Mouse (Mus musculus): ENCODE measurements around the gene Thoc6. TPM values are rescaled to one million over a fixed set of nuclear protein-coding genes. Genes with fewer than 3 reads are reported as not detected.
A peak's percentile ranks its signal among the peaks of the same experiment; 100 is the strongest.

Gene Thoc6
- polyA plus RNA-seq, 1 experiment from 2014 or later: 51.9 TPM

DNA sequence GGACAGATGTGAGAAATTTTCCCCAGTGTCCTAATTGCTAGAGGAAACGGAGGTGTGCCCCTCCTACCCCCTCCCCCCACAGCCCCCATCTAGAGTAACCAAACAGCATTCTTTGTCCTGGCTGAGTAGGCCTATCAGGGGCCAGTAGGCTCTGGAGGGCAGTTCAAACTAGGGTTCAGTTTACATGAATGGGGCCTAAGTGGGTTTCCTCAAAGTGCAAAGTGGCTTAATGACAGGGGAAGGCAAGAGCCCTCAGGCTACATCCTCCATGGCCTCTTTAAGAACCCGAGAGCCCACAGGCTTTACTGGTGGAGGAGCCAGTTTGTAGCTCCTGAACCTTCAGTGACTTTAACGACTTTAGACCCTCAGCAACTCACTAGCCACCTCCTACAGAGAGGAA is 22.1 kb upstream of the Thoc6 start:
- Histone ChIP-seq H3K9me3 (no peaks in the 10 kb centered on the region), H3K4me1 (replicated peaks) (peaks cover 11% of the 10 kb centered on the region), H3K9ac (no peak overlapping the region), H3K27me3 (peaks cover 28% of the 10 kb centered on the region), H3K4me3 (no peak overlapping the region), H3K27ac (replicated peaks) (no peak overlapping the region), H3K36me3 (no peaks in the 10 kb centered on the region), H3K4me2 (no peak overlapping the region)
- 7% methylated on average over 3 of the region's 3 CpGs for WGBS
- ATAC-seq (ENCODE audit: low read depth): no peak

DNA sequence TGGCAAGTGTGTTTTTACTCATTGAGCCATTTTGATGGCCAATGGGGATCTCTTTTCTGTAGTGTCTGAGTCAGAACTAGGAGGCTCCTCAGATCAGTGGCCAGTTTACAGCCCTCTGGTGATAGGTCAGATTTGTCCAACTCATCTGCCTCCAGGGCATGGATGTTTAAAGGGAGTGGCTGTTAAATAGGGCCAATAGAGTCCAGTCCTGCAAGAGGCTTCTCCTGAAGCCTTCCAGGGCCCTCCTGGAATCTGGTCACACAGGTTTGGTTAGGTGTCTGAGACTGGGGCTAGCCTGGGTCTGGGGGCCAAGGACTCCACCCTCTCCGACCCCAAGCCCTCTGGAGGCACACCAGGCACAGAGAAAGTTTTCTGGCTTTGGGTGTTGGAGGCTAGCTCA is 20.8 kb upstream of the Thoc6 start:
- 47% methylated on average over 1 of the region's 1 CpGs for WGBS
- H3K4me3 ChIP-seq: no peak overlapping the region
- H3K27me3 ChIP-seq: peaks cover 26% of the 10 kb centered on the region
- no peak overlapping the region for H3K27ac ChIP-seq (replicated peaks)
- ATAC-seq (ENCODE audit: low read depth): no peak
- H3K9ac ChIP-seq: no peak overlapping the region
- H3K36me3 ChIP-seq: no peaks in the 10 kb centered on the region
- H3K4me1 ChIP-seq (replicated peaks): peaks cover 7% of the 10 kb centered on the region
- no peak overlapping the region for H3K4me2 ChIP-seq
- H3K9me3 ChIP-seq: no peaks in the 10 kb centered on the region

DNA sequence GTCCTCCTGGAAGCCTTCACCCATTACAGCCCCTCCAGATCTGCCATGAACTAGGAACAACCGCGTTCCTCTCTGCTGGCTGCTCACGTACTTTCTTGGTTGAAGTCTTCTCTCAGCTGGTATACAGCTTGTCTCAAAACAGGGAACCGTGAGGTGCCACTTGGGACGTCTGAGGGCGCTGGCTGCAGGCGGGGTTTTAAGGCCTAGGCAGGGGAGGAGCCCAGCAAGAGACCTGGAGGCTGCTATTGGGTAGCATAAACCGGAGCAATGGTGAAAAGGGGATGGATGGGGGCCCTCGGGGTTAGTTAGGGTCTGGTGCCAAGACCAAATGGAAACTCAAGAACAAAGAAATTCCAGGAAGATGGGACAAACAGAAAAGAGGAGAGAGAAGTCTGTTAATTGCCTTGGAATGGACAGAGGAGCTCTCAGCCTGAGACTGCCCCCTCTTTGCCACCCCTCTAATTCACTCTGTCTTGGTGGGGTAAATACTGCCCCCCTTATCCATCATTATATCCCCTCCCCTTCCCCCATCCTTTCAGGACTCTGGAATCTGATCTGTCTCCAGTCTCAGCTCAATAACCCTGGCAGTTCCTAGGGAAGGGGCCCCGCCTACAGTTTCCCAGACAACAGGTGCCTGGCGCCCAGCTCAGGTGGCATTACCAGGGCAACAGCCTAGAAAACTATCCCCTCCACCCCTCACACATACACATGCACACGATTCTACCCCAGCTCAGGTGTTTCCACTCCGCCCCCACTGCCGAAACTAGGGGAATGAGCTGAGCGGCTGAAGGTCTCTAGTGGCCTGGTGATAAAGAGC is 10.4 kb upstream of the Thoc6 start, which contains the start of gene Cldn9:
TSS of gene Cldn9 (minus strand) at position 171 of the 817 bp plus-strand sequence.
- Histone ChIP-seq H3K4me3 (no peak within 1 kb of the TSS), H3K27ac (replicated peaks) (no peak within 1 kb of the TSS), H3K4me2 (no peak within 1 kb of the TSS; the same call in 1 of the 2 replicates), H3K9ac (no peak within 1 kb of the TSS), H3K9me3 (no peaks in the 10 kb centered on the region), H3K4me1 (replicated peaks) (peaks cover 18% of the 10 kb centered on the region), H3K27me3 (peaks cover 62% of the 10 kb centered on the region), H3K36me3 (no peaks in the 10 kb centered on the region)
- 14% methylated on average over 15 of the region's 15 CpGs for WGBS
- peak; percentile 44; the same call in 1 of the 2 replicates for ATAC-seq (ENCODE audit: low read depth)

DNA sequence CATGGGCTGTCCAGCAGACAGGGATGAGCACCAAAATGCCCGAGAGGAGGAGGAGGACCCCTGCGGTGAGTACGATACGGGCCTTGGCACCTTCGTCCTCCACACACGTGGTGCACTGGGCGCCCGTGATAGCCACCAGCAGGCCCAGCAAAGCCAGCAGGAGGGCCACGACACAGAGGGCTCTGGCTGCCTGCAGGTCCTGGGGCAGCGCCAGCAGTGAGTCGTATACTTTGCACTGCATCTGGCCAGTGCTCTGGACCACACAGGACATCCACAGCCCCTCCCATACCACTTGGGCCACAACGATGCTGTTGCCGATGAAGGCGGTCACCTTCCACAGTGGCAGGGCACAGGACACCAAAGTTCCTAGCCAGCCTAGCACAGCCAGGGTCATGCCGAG is 9.5 kb upstream of the Thoc6 start:
- no peaks in the 10 kb centered on the region for H3K9me3 ChIP-seq
- H3K4me1 ChIP-seq (replicated peaks): peaks cover 18% of the 10 kb centered on the region
- no peak overlapping the region; the same call in 1 of the 2 replicates for H3K4me2 ChIP-seq
- peaks cover 71% of the 10 kb centered on the region for H3K27me3 ChIP-seq
- 17% methylated on average over 15 of the region's 15 CpGs for WGBS
- H3K36me3 ChIP-seq: no peaks in the 10 kb centered on the region
- no peak overlapping the region for H3K4me3 ChIP-seq
- no peak overlapping the region for H3K27ac ChIP-seq (replicated peaks)
- H3K9ac ChIP-seq: no peak overlapping the region
- ATAC-seq (ENCODE audit: low read depth): no peak

DNA sequence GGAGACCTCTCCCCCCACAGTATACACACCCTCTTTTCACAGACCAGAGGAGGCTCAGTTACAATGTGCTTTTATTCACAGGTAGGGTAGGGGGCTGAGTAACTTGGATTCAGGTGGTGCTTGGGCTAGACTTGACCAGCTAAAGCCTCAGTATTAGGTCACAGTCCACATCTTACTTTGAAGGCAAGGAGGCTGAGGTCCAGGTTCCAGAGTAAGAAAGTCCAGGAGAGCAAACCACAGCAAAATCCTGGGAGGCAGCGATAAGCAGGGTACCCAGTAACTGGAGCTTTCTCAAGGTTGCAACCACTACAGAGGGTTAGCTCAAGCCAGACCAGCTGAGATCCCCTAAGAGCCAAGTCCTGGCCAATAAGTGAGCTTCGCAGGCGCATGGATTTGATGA is 8.8 kb upstream of the Thoc6 start:
- H3K9ac ChIP-seq: no peak overlapping the region
- no peak overlapping the region for H3K4me3 ChIP-seq
- ATAC-seq (ENCODE audit: low read depth): no peak
- peaks cover 21% of the 10 kb centered on the region for H3K4me1 ChIP-seq (replicated peaks)
- H3K4me2 ChIP-seq: no peak overlapping the region
- peaks cover 78% of the 10 kb centered on the region for H3K27me3 ChIP-seq
- no peaks in the 10 kb centered on the region for H3K9me3 ChIP-seq
- WGBS: 56% methylated on average over 3 of the region's 3 CpGs
- no peaks in the 10 kb centered on the region for H3K36me3 ChIP-seq
- no peak overlapping the region for H3K27ac ChIP-seq (replicated peaks)

DNA sequence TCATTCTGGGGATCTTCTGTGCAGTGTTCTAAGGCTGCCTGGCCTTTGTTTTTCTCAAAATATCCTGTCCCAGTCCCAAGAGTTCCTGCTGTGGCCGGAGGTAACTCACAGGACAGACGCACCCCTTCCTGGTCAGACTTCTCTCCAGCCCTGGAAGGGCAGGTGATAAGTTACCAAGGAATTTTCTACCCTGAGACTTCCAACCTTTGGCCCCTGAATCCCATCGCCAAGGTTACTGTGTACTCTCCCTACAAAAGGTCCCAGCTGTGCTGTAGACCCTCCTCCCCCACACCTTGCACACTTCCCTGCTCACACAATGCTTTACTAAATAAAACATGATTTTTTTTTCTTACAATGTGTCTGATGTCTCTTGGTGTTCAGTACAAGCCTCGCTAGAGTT is 8.4 kb upstream of the Thoc6 start:
- peaks cover 80% of the 10 kb centered on the region for H3K27me3 ChIP-seq
- no peak for ATAC-seq (ENCODE audit: low read depth)
- 61% methylated on average over 4 of the region's 4 CpGs for WGBS
- no peak overlapping the region for H3K4me3 ChIP-seq
- H3K9me3 ChIP-seq: no peaks in the 10 kb centered on the region
- H3K9ac ChIP-seq: no peak overlapping the region
- H3K4me2 ChIP-seq: no peak overlapping the region
- peaks cover 25% of the 10 kb centered on the region for H3K4me1 ChIP-seq (replicated peaks)
- no peak overlapping the region for H3K27ac ChIP-seq (replicated peaks)
- H3K36me3 ChIP-seq: no peaks in the 10 kb centered on the region

DNA sequence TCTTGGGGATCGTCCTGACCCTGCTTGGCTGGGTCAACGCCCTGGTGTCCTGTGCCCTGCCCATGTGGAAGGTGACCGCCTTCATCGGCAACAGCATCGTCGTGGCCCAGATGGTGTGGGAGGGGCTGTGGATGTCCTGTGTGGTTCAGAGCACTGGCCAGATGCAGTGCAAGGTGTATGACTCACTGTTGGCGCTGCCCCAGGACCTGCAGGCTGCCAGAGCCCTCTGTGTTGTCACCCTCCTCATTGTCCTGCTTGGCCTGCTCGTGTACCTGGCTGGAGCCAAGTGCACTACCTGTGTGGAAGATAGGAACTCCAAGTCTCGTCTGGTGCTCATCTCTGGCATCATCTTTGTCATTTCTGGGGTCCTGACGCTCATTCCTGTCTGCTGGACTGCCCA is 7.4 kb upstream of the Thoc6 start:
- Histone ChIP-seq H3K36me3 (no peaks in the 10 kb centered on the region), H3K27me3 (peaks cover 90% of the 10 kb centered on the region), H3K9ac (no peak overlapping the region), H3K4me3 (no peak overlapping the region), H3K4me2 (no peak overlapping the region), H3K4me1 (replicated peaks) (peaks cover 35% of the 10 kb centered on the region), H3K27ac (replicated peaks) (no peak overlapping the region), H3K9me3 (no peaks in the 10 kb centered on the region)
- ATAC-seq (ENCODE audit: low read depth): no peak
- WGBS: 79% methylated on average over 10 of the region's 10 CpGs

DNA sequence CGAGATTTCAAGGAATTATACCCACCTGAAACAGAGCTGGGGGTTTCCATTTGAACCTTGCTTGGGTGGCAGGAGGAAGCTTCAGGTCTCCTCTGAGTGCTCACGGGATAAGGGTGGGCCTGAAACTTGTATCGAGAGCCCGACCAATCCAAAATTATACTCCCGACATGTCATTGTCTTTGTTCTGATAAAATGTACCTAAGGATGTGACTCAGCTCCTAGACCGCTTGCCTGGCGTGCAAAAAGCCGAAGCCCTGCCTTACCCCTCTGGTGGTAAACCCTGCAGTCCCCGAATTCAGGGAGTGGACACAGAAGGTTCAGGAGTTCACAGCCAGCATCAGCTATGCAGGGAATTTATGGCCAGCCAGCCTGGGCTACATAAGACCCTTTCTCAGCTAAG is 6.7 kb upstream of the Thoc6 start:
- Histone ChIP-seq H3K36me3 (no peaks in the 10 kb centered on the region), H3K9me3 (no peaks in the 10 kb centered on the region), H3K27me3 (peaks cover 94% of the 10 kb centered on the region), H3K4me2 (no peak overlapping the region), H3K9ac (no peak overlapping the region), H3K4me3 (no peak overlapping the region), H3K4me1 (replicated peaks) (peaks cover 42% of the 10 kb centered on the region), H3K27ac (replicated peaks) (no peak overlapping the region)
- WGBS: 66% methylated on average over 9 of the region's 9 CpGs
- ATAC-seq (ENCODE audit: low read depth): no peak

DNA sequence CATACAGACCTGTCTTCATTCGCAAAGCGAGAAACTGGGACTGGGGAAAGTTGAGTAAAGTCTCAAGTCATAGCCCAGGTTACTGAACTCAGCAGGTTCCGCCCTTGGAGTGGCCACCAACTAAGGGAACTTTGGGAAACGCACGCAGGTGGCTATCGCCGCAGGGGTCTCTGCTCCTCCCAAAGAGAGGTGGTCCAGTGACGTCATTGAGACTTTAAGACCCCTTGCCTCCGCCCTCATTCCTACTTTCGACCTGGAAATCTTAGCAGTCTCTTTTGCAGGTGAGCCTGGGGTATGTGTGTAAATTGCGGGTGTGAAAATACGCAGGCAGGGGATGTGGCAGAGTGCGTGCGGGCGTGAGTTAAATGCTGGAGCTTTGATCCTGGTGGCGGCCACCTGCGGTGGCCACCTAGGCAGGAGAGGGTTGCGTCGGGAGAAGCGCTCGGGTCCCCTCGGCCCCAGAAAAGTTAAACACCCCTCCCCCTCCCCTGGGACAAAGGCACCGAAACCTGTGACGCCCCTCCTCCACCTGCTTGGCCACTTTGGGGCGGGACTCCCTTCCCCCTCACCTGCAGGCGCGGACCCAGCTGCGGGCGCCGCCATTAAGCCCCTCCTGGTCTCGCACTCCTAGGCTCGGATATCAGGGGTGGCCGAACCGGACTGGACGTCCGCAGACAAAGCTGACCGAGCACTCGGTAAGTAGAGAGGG is 5.6 kb upstream of the Thoc6 start, which contains the start of gene Cldn6:
TSS of gene Cldn6 (plus strand) at position 123 of the 709 bp plus-strand sequence.
- H3K9ac ChIP-seq: no peak within 1 kb of the TSS
- peaks cover 96% of the 10 kb centered on the region for H3K27me3 ChIP-seq
- H3K4me2 ChIP-seq: peak within 1 kb of the TSS; percentile 9; the same call in 1 of the 2 replicates
- no peak for ATAC-seq (ENCODE audit: low read depth)
- 1% methylated on average over 38 of the region's 38 CpGs for WGBS
- H3K27ac ChIP-seq (replicated peaks): no peak within 1 kb of the TSS
- no peak within 1 kb of the TSS for H3K4me3 ChIP-seq
- H3K9me3 ChIP-seq: no peaks in the 10 kb centered on the region
- H3K36me3 ChIP-seq: no peaks in the 10 kb centered on the region
- peaks cover 50% of the 10 kb centered on the region for H3K4me1 ChIP-seq (replicated peaks)

DNA sequence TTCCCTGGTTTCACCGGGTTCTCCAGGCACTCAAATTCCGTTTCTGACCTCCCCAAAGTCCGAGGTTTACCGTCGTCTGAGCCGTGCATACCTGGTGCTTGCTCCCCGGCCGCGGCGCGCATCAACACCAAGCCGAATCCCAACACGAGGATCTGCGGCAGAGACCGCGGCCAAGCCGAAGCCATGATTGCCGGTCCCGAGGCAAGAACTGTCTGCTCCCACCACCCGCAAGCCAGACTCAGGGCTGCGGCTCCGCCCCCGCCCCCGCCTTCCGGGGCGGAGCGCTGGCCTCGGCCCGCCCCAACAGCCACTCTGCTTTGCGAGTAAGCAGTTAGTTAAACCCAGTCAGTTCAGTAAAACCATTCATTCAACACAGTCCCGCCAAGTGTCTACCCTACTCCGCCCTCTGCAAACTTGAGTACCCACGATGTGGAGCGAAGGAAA is 3.6 kb upstream of the Thoc6 start, which contains the start of gene Tnfrsf12a:
TSS of gene Tnfrsf12a (minus strand) at position 233 of the 444 bp plus-strand sequence.
- Histone ChIP-seq H3K4me2 (peak within 1 kb of the TSS; percentile 88), H3K4me1 (replicated peaks) (peaks cover 54% of the 10 kb centered on the region), H3K9me3 (no peaks in the 10 kb centered on the region), H3K36me3 (no peaks in the 10 kb centered on the region), H3K4me3 (peak within 1 kb of the TSS; percentile 44), H3K9ac (peak within 1 kb of the TSS; percentile 63), H3K27ac (replicated peaks) (no peak within 1 kb of the TSS), H3K27me3 (peaks cover 79% of the 10 kb centered on the region)
- ATAC-seq (ENCODE audit: low read depth): no peak
- WGBS: under 1% methylated on average over 34 of the region's 34 CpGs

DNA sequence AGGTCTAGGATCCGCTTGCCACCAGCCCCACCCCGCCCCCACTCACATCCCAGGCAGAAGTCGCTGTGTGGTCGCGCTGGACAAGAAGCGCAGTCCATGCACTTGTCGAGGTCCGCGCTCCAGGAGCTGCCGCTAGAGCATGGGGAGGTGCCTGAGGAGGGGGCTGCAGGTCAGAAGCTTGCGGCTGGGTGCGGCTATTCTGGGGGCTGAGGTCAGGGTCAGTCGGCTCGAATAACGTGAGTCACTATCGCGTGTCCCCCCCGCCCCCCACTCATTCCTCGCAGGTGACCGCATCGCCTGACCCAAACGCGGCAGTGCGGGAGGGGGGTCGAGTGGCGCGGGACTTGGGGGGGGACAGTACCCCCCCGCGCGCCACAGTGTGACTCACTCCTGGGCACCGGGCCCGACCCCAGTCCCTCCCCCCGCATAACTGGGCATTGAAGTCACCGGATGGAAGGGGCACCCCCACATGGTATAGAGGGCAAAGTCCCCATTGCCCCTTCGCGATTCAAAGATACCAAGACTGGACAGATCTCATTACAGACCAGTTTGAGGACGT is 2.9 kb upstream of the Thoc6 start:
- peaks cover 60% of the 10 kb centered on the region for H3K4me1 ChIP-seq (replicated peaks)
- ATAC-seq (ENCODE audit: low read depth): no peak
- no peaks in the 10 kb centered on the region for H3K9me3 ChIP-seq
- H3K4me3 ChIP-seq: peak overlapping the region; percentile 44
- no peak overlapping the region for H3K27ac ChIP-seq (replicated peaks)
- peak overlapping the region; percentile 63 for H3K9ac ChIP-seq
- H3K27me3 ChIP-seq: peaks cover 72% of the 10 kb centered on the region
- H3K36me3 ChIP-seq: no peaks in the 10 kb centered on the region
- under 1% methylated on average over 37 of the region's 37 CpGs for WGBS
- peak overlapping the region; percentile 88 for H3K4me2 ChIP-seq
